Mouse (Mus musculus) embryonic facial prominence, embryonic 12.5 days (tissue): ENCODE measurements around the gene Gm13693. TPM values are rescaled to one million over a fixed set of nuclear protein-coding genes. Genes with fewer than 3 reads are reported as not detected.
"Not testable (repeated sequence)": the region's sequence is repeated elsewhere in the genome, so short reads cannot be mapped to it uniquely, and the experiment has no call there.

Source experiments
- ATAC-seq: fragments of 200-750 bp; cut with Nextera tagmentation; 2 replicates; pipeline ENCODE4 v1.8.0; 2017; ENCODE audit not compliant: insufficient number of reproducible peaks, insufficient read depth, low FRiP score, low TSS enrichment
- H3K27ac ChIP-seq: fragments of 300-500 bp; sonication (generic); 2 replicates; pipeline ENCODE4 v1.5.1; 2016; ENCODE audit warnings: mild to moderate bottlenecking
- H3K27me3 ChIP-seq: fragments of 300-500 bp; sonication (generic); 2 replicates; pipeline ENCODE4 v1.6.1; 2016; ENCODE audit warnings: mild to moderate bottlenecking, moderate library complexity
- H3K36me3 ChIP-seq: fragments of 300-500 bp; sonication (generic); 2 replicates; pipeline ENCODE4 v1.6.1; 2016; ENCODE audit warnings: mild to moderate bottlenecking
- H3K4me1 ChIP-seq: fragments of 300-500 bp; sonication (generic); 2 replicates; pipeline ENCODE4 v1.6.1; 2016
- H3K4me2 ChIP-seq: fragments of 300-500 bp; sonication (generic); replicated peaks from 2 replicates; pipeline ENCODE4 v1.6.1; 2016; ENCODE audit warnings: mild to moderate bottlenecking, moderate library complexity
- H3K4me3 ChIP-seq: fragments of 300-500 bp; sonication (generic); 2 replicates; pipeline ENCODE4 v1.5.1; 2016; ENCODE audit warnings: mild to moderate bottlenecking
- H3K9ac ChIP-seq: fragments of 300-500 bp; sonication (generic); 2 replicates; pipeline ENCODE4 v1.6.1; 2016; ENCODE audit warnings: mild to moderate bottlenecking, moderate library complexity
- H3K9me3 ChIP-seq: fragments of 300-500 bp; sonication (generic); 2 replicates; pipeline ENCODE4 v1.6.1; 2016; ENCODE audit warnings: mild to moderate bottlenecking, moderate library complexity
- WGBS: fragments of 180-500 bp; shearing (Covaris S2); methylation state at CpG from one replicate; pipeline ENCODE4 v1.1.7; 2016; 5-methylcytosine and 5-hydroxymethylcytosine counted together
- polyA plus RNA-seq: library from polyadenylated mRNA; unstranded; fragments of >200 nt; fragmentation: Nextera tagmentation; extraction: Ambion mirVana; gene quantifications from 2 replicates; pipeline ENCODE4 v1.2.1, GENCODE M21; 2016

Gm13693 gene
- polyA plus RNA-seq, 1 experiment from 2014 or later: not detected

DNA sequence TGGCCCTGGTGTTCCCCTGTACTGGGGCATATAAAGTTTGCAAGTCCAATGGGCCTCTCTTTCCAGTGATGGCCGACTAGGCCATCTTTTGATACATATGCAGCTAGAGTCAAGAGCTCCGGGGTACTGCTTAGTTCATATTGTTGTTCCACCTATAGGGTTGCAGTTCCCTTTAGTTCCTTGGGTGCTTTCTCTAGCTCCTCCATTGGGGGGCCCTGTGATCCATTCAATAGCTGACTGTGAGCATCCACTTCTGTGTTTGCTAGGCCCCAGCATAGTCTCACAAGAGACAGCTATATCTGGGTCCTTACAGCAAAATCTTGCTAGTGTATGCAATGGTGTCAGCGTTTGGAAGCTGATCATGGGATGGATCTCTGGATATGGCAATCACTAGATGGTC is 33.2 kb downstream of the Gm13693 start:
- 88% methylated on average over 2 of the region's 3 CpGs for WGBS

GRCm38 (mm10) chr2:84008913-84009312 is 47.6 kb downstream of the Gm13693 start:
- Histone ChIP-seq H3K4me1 (no peaks in the 10 kb centered on the region), H3K27me3 (no peaks in the 10 kb centered on the region), H3K9me3 (no peaks in the 10 kb centered on the region), H3K9ac (no peak overlapping the region), H3K4me3 (no peak overlapping the region), H3K36me3 (no peaks in the 10 kb centered on the region), H3K27ac (no peak overlapping the region), H3K4me2 (no peak overlapping the region)
- WGBS: 58% methylated on average over 1 of the region's 1 CpGs
- no peak for ATAC-seq

More for the DNA sequence above, 33.2 kb downstream of the Gm13693 start:
- H3K9ac ChIP-seq, H3K27me3 ChIP-seq, H3K27ac ChIP-seq, H3K4me2 ChIP-seq, H3K36me3 ChIP-seq, ATAC-seq, H3K4me3 ChIP-seq, H3K4me1 ChIP-seq, H3K9me3 ChIP-seq: not testable (repeated sequence)

DNA sequence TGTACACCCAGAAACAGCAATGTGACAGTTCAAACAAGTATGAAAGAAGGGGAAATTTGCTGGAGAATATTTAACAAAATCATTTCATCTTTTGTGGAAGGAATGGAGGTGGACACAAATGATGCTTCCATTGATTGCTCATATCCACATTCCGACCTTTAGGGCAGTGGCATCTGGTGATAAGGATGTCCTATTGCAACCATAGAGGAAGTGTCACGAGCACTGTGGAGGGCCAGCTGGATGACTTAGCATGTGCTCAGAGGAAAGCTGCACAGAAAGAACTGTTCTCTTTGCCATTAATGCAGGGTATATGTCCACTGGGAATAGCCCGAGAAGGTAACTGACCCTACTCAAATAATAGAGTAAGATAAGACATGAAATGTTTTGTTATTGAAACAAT is 48.5 kb downstream of the Gm13693 start:
- no peak for ATAC-seq
- Histone ChIP-seq H3K9ac (no peak overlapping the region), H3K9me3 (no peaks in the 10 kb centered on the region), H3K27me3 (no peaks in the 10 kb centered on the region), H3K4me1 (no peaks in the 10 kb centered on the region), H3K27ac (no peak overlapping the region), H3K4me3 (no peak overlapping the region), H3K36me3 (no peaks in the 10 kb centered on the region), H3K4me2 (no peak overlapping the region)
- WGBS: 59% methylated on average over 3 of the region's 3 CpGs

Other genes starting within 250 kb of the Gm13693 start
- 73.7 and 83.2 TPM in 2 replicates for gene Itgav, start 237.1 kb upstream of the Gm13693 start, polyA plus RNA-seq
- gene Fam171b, start 148.9 kb upstream of the Gm13693 start, polyA plus RNA-seq: 22.7 and 24.8 TPM in 2 replicates
- 0.18 TPM in 1 of 2 replicates, not detected in the other for gene Zswim2, start 20.3 kb upstream of the Gm13693 start, polyA plus RNA-seq
- gene Gm13698, start 5.8 kb upstream of the Gm13693 start, polyA plus RNA-seq: not detected in 2 replicates
- not detected in 2 replicates for gene Gm13695, start 5.8 kb downstream of the Gm13693 start, polyA plus RNA-seq
- not detected in 2 replicates for gene Gm13696, start 11.6 kb downstream of the Gm13693 start, polyA plus RNA-seq
- not detected in 2 replicates for gene Gm13694, start 17.4 kb downstream of the Gm13693 start, polyA plus RNA-seq
- gene Gm13697, start 23.2 kb downstream of the Gm13693 start, polyA plus RNA-seq: not detected in 2 replicates
- gene Gm13691, start 29.1 kb downstream of the Gm13693 start, polyA plus RNA-seq: not detected in 2 replicates